In the genomic region with DNA sequence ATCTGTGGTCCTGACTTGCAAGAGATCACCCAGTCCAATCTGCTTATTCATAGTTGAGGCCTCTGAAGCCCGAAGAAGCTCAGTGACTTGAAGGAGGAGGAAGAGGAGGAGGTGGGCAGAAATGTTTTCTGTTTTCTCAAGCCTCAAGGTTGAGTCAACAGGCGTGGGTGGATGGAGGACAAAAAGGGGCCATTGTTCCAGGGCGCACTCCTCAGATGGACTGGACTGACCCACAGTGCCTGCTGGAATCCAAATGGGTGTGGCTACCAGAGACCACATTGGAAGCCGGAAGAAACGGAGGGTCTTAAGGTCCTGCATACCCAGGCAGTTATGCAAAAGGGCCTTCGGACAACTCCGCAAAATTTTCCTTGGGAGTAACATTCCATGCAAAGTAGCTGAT, we compare ENCODE assay signal across 14 mouse cellular contexts.
"Had no signal": no experiment of that assay in that cellular context is flagged by ENCODE, and none has a peak within 500 bp of the region (broad histone marks: within the 10 kb centered on the region; RNA-seq: fewer than 3 reads in every experiment).

No protein-coding gene starts in this region.

- H3K9me3 ChIP-seq: kidney, embryonic 15.5 days; limb, embryonic 15.5 days; liver, embryonic 13.5 days; lung, embryonic 15.5 days; midbrain, embryonic 12.5 days; neural tube, embryonic 15.5 days had no signal

- H3K27ac ChIP-seq: kidney, embryonic 15.5 days; limb, embryonic 15.5 days; liver, embryonic 13.5 days; lung, embryonic 15.5 days; midbrain, embryonic 12.5 days; neural tube, embryonic 15.5 days had no signal

- H3K27me3 ChIP-seq: kidney, embryonic 15.5 days; limb, embryonic 15.5 days; liver, embryonic 13.5 days; lung, embryonic 15.5 days; midbrain, embryonic 12.5 days; neural tube, embryonic 15.5 days had no signal

- DNase-seq: kidney, postnatal 14 days; left cerebral cortex, postnatal 4 days; liver, embryonic 13.5 days; liver, postnatal 0 days; retina, postnatal 1 day; right cerebral cortex, postnatal 4 days; spleen, adult 18-20 months; thymus, adult 18-20 months; thymus, postnatal 14 days had no signal

- ATAC-seq: liver, postnatal 0 days had no signal

- H3K4me2 ChIP-seq: kidney, embryonic 15.5 days; limb, embryonic 15.5 days; liver, embryonic 13.5 days; lung, embryonic 15.5 days; midbrain, embryonic 12.5 days had no signal

- H3K4me3 ChIP-seq: kidney, embryonic 15.5 days; limb, embryonic 15.5 days; liver, embryonic 13.5 days; lung, embryonic 15.5 days; midbrain, embryonic 12.5 days; neural tube, embryonic 15.5 days had no signal

- H3K4me1 ChIP-seq: limb, embryonic 15.5 days; liver, embryonic 13.5 days had no signal

- H3K9ac ChIP-seq: kidney, embryonic 15.5 days; limb, embryonic 15.5 days; liver, embryonic 13.5 days; liver, postnatal 0 days; lung, embryonic 15.5 days; midbrain, embryonic 12.5 days; neural tube, embryonic 15.5 days had no signal

- H3K36me3 ChIP-seq: kidney, embryonic 15.5 days; limb, embryonic 15.5 days; liver, embryonic 13.5 days; lung, embryonic 15.5 days; midbrain, embryonic 12.5 days; neural tube, embryonic 15.5 days had no signal
